Mouse (Mus musculus) C2C12 (cell line): Measurements from ENCODE around the gene Lysmd3.

Source experiments
- CTCF ChIP-seq: IDR thresholded peaks from one replicate; pipeline ENCODE4 v1.5.1; 2011; ENCODE audit not compliant: control insufficient read depth, insufficient read depth, insufficient read length
- MAX ChIP-seq: IDR thresholded peaks from one replicate; pipeline ENCODE4 v1.6.1; 2011; ENCODE audit warnings: mild to moderate bottlenecking, control low read depth
- USF1 ChIP-seq: IDR thresholded peaks from one replicate; pipeline ENCODE4 v1.6.1; 2011; ENCODE audit warnings: low read depth, mild to moderate bottlenecking, control low read depth, moderate library complexity

- TF ChIP-seq CTCF (no peak), MAX (no peak), USF1 (no peak)
Observed at GRCm38 (mm10) chr13:81657351-81658052, at the start of gene Lysmd3.
